Mouse (Mus musculus) left cerebral cortex, adult 2 months (tissue): Measurements from ENCODE around the gene Dbt. TPM values are rescaled to one million over a fixed set of nuclear protein-coding genes. Genes with fewer than 3 reads are reported as not detected.
"Not testable (repeated sequence)": the region's sequence is repeated elsewhere in the genome, so short reads cannot be mapped to it uniquely, and the experiment has no call there.

Experiments used
- DNase-seq, 2 experiments: peaks; one replicate each; pipeline ENCODE4 v3.0.0; 2021 to 2022; ENCODE audit warnings: low spot score in 2 of 2, mixed read lengths in 1 of 2; ENCODE audit errors: extremely low spot score in 1 of 2
- H3K27ac ChIP-seq: fragments of 200-600 bp; 2 replicates; pipeline ENCODE4 v1.8.1; 2022
- H3K4me3 ChIP-seq: fragments of 200-600 bp; 2 replicates; pipeline ENCODE4 v1.8.1; 2022
- CTCF ChIP-seq: fragments of 200-600 bp; IDR thresholded peaks from 2 replicates; pipeline ENCODE4 v1.8.1; 2022; ENCODE audit warnings: antibody characterized with exemption, mild to moderate bottlenecking, moderate library complexity
- intact Hi-C: fragments of 180-260 bp; cut with DNase I; formaldehyde crosslinking; loops from one replicate; pipeline ENCODE4 v1.15.1; 2025
- total RNA-seq, 2 experiments: library from RNA; stranded (reverse); gene quantifications; 2 replicates each; pipeline ENCODE4 v1.2.3; 2021

The Dbt gene
- total RNA-seq, 2 experiments from 2014 or later = 16.2 to 17.2 TPM

GRCm38 (mm10) chr3:116547430-116547829 lies 34.6 kb downstream of the Dbt start:
- intact Hi-C loops = no loop called here
- TF ChIP-seq CTCF = no peak

GRCm38 (mm10) chr3:116551362-116551761 lies 38.5 kb downstream of the Dbt start:
- TF ChIP-seq CTCF = no peak
- no peak overlapping the region for H3K4me3 ChIP-seq
- intact Hi-C loops = loop anchor here (1.0 kb wide), 1 partner anchor 31 kb away; no protein-coding TSS in a partner anchor

More at GRCm38 (mm10) chr3:116547430-116547829, 34.6 kb downstream of the Dbt start:
- no peak overlapping the region for H3K4me3 ChIP-seq
- DNase-seq = no peak
- H3K27ac ChIP-seq = no peak overlapping the region

GRCm38 (mm10) chr3:116561315-116561714 lies 48.4 kb downstream of the Dbt start:
- H3K27ac ChIP-seq, DNase-seq, intact Hi-C loops, H3K4me3 ChIP-seq: not testable (repeated sequence)

More at GRCm38 (mm10) chr3:116551362-116551761, 38.5 kb downstream of the Dbt start:
- DNase-seq = no peak
- no peak overlapping the region for H3K27ac ChIP-seq

GRCm38 (mm10) chr3:116562408-116563094 lies 49.7 kb downstream of the Dbt start, which contains the start of gene Lrrc39:
TSS of gene Lrrc39 (plus strand) at chr3:116562973.
- no peak for DNase-seq
- no peak for TF ChIP-seq CTCF
- intact Hi-C loops = no loop called here
- Histone ChIP-seq H3K27ac (no peak within 1 kb of the TSS), H3K4me3 (no peak within 1 kb of the TSS)

DNA sequence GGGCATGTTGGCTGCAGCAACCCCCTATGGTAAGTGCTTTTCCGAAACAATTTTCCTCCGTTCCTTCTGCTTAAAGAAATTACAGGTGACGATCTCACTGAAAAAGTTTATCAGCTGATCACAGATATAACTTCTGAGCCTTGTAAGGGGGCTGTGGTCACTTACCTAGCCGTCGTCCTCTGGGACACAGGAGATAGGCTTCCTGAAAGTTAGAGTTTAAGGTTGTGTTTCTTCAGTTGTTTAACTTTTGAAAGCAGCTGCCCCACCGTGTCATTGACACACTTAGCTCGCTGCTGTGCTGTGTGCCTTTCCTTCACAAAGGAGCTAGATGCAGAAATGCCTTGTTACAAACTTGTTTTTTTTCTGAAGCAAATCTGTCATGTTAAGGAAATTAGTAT lies 50.2 kb downstream of the Dbt start:
- no peak for DNase-seq
- TF ChIP-seq CTCF = no peak
- Histone ChIP-seq H3K4me3 (no peak overlapping the region), H3K27ac (no peak overlapping the region)
- intact Hi-C loops = no loop called here

DNA sequence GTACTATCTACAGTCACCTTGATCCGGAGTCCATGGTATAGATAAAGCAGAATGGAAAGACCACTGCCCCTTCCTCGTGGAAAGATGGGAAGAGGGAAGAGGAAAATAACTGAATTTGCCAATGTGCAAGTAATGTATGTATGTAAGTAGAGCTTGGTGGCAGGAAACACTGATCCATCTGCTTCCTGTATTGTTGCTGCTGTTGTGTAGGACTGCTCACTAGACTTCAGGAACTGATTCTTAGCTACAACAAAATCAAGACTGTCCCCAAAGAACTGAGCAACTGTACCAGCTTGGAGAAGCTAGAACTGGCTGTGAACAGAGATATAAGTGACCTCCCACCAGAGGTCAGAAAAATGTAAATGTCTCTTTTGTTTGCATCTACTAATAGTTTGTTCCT lies 57.8 kb downstream of the Dbt start:
- H3K27ac ChIP-seq = no peak overlapping the region
- DNase-seq = no peak
- H3K4me3 ChIP-seq = no peak overlapping the region
- no peak for TF ChIP-seq CTCF
- intact Hi-C loops = no loop called here

- intact Hi-C loops = loop anchor here (5.0 kb wide), 2 partner anchors 65 to 245 kb away; partner anchors contain the start of gene Dbt
- H3K27ac ChIP-seq = no peak overlapping the region
- DNase-seq = no peak
- H3K4me3 ChIP-seq = no peak overlapping the region
- peak; percentile 26; the same call in 1 of the 2 replicates for TF ChIP-seq CTCF
These were observed 64.4 kb downstream of the Dbt start for GRCm38 (mm10) chr3:116577286-116577685.

DNA sequence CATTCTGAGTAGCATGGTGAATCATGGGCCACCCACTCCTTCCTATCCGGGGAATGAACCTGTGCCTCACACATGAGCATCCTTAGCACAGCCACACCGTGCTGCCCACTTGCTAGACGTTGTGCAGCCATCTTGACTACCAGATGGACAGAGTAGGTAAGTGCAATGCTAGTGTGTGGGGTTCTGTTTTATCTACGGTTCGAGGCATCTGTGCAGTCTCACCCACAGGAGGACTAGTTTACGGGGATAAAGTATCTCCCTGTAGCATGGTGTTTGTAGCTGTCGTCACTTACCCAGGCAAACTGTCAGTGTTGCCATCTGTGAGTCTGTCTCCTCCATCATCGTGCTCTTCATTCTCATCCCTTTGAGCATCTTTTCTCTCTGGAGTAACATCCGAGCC lies 69.3 kb downstream of the Dbt start:
- peak in 1 of 2 experiments; percentile 42 for DNase-seq
- TF ChIP-seq CTCF = no peak
- no peak overlapping the region for H3K4me3 ChIP-seq
- no peak overlapping the region for H3K27ac ChIP-seq
- intact Hi-C loops = loop anchor here (1.0 to 5.0 kb wide), 2 partner anchors 31 to 45 kb away; no protein-coding TSS in a partner anchor

DNA sequence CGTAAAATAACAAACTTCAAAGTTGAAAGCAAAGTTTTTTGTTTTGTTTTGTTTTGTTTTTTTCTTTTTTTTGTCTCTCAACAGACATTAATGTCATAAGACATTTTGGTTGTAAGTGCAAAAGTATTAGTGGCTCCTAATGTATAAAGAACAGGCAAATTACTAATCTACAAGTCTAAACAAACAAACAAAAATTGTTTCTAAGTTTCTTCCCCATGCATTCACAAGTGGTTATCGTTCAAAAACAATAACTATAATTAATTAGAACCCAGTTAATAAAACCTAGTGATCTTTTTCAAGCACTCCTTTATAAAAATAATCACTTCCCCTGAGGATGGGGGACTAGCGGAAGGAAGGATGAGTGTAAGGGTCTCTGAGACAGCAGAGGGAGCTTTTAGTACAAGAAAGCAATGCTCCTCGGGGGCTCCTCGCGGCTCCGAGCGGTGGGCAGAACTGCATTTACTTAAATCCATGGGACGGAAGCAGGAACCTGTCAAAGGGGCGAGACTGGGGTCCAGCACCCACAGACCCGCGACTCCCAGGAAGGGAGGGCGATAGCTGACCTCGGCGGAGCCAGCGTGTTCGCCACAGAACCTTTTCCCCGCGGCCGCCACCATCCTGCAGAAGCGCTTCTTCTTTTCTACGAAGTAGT lies 81.3 kb downstream of the Dbt start:
- intact Hi-C loops = loop anchor here (1.0 to 5.0 kb wide), 4 partner anchors 68 to 155 kb away; partner anchors contain the start of genes Mfsd14a, Rtca and Slc35a3
- DNase-seq = no peak
- Histone ChIP-seq H3K27ac (peak overlapping the region; percentile 87), H3K4me3 (peak overlapping the region; percentile 93)
- peak; percentile 23 for TF ChIP-seq CTCF

- TF ChIP-seq CTCF = no peak
- peak; percentile 98 to 99 for DNase-seq
- peak within 1 kb of the TSS; percentile 93 for H3K4me3 ChIP-seq
- H3K27ac ChIP-seq = peak within 1 kb of the TSS; percentile 87
- intact Hi-C loops = loop anchor here (1.0 to 5.0 kb wide), 4 partner anchors 67 to 154 kb away; partner anchors contain the start of genes Mfsd14a, Rtca and Slc35a3
These were observed 82.1 kb downstream of the Dbt start, which contains the start of gene Sass6 for GRCm38 (mm10) chr3:116594728-116595602. TSS of gene Sass6 (plus strand) at chr3:116594982.

DNA sequence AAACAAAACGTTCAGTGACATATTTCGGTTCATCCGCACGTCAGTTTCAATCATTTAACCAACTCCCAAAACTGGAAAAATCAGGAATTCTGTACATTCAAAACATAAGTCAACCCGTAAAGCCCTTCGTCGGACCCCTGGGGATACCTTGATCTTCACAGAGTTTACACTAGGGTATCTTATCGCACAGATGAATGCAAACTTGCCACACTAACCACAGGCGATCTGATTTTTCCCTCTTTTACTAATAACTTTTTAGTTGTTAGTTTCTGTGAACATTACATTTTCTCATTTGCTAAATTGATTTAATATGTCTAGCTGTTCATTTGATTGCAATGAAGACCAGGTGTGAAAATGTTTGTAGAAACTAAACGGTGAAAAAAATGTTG lies 82.7 kb downstream of the Dbt start:
- H3K4me3 ChIP-seq = peak overlapping the region; percentile 93
- no peak for TF ChIP-seq CTCF
- intact Hi-C loops = loop anchor here (2.0 kb wide), 1 partner anchor 153 kb away; no protein-coding TSS in a partner anchor
- no peak for DNase-seq
- no peak overlapping the region for H3K27ac ChIP-seq

Other genes starting within 250 kb of the Dbt start
- gene Cdc14a, start 89.0 kb upstream of the Dbt start, total RNA-seq = 1 to 10 TPM; 2.6 to 4.5 TPM
- gene Rtca, start 4.9 kb upstream of the Dbt start, total RNA-seq = 10 to 100 TPM; 57.5 to 58.9 TPM
- gene Lrrc39, start 49.9 kb downstream of the Dbt start, total RNA-seq = not detected
- 1 to 10 TPM; 5.9 to 8.1 TPM for gene Sass6, start 81.9 kb downstream of the Dbt start, total RNA-seq
- gene Trmt13, start 101.5 kb downstream of the Dbt start, total RNA-seq = 10 to 100 TPM; 17.4 to 19.4 TPM
- gene Mfsd14a, start 149.6 kb downstream of the Dbt start, total RNA-seq = 10 to 100 TPM; 55.1 to 57.3 TPM
- under 1 TPM in 1 of 2 experiments, not detected in 1; 0.56 TPM for gene Gm43191, start 168.2 kb downstream of the Dbt start, total RNA-seq
- 10 to 100 TPM; 15.7 to 17.7 TPM for gene Slc35a3, start 199.8 kb downstream of the Dbt start, total RNA-seq